Comparison of ENCODE assay signal across 8 mouse cellular contexts in the genomic region with DNA sequence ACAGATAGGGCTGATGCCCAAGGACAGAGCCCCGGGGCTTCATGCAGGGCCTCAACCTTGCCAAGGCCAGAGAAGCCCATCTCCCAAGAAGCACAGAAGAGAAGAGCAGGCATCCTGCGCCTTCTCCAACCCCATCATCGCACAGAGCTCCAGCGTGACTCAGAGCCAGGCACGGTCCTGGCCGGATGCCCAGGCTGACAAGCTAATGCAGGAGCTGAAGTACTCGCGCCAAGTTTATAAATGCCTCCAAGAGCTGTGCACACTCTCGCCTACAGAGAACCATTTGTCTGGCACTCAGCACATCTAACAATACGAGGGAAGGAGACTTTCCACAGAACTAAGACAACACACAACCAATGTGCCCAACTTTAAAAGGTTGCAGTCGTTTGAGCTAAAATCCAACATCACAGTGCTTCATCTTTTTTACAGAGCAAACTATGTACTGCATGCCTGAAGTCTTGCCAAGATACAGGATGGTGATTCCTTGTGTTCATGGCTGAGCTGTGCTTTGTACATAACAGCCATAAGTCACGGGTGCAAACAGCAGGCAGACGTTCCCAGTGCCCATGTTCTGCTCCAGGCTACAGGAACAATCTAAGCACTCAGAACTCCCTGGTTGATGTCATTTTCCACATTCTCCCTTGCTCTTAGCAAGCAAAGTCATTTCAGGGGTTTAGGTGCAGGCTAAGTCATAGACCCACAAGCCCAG. TPM values are rescaled to one million over a fixed set of nuclear protein-coding genes. Genes with fewer than 3 reads are reported as not detected.
DNase-seq lines count a peak whose midpoint lies in the region; TF ChIP-seq lines count a peak whose summit lies in the region.
"Had no signal": no experiment of that assay in that cellular context is flagged by ENCODE, and none has a peak within 500 bp of the region (broad histone marks: within the 10 kb centered on the region; RNA-seq: fewer than 3 reads in every experiment).

No protein-coding gene starts in this region.

- peaks cover 4% of the 10 kb centered on the region for H3K79me2 ChIP-seq in myocyte (ENCODE audit: control insufficient read depth, insufficient read depth)

- no peak overlapping the region for H3ac ChIP-seq in myocyte (ENCODE audit: control insufficient read depth, insufficient read length)

- TF ChIP-seq POLR2A in myocyte (IDR thresholded peaks at IDR 0.05; ENCODE audit: insufficient read length, low read depth), result no peak

- H3K4me2 ChIP-seq in myocyte (ENCODE audit: low read depth), result peak overlapping the region; percentile 25

- peaks cover 8% of the 10 kb centered on the region for H3K36me3 ChIP-seq in myocyte (ENCODE audit: control insufficient read depth, insufficient read depth)

- intact Hi-C loops in left cerebral cortex, postnatal 4 days (cut with DNase I), result no loop called here

- peak; percentile 89 to 90 for DNase-seq in adrenal gland, adult 18-20 months (ENCODE audit: low spot score in 2 of 2)
- peak; percentile 94 to 98 for DNase-seq in cerebellum, postnatal 25 days
- peak; percentile 99 for DNase-seq in heart, adult 11 months
- peak; percentile 88 for DNase-seq in kidney, adult 9 months
- DNase-seq in left cerebral cortex, postnatal 4 days, result peak; percentile 97
- peak; percentile 77 for DNase-seq in urinary bladder, adult 2 months (ENCODE audit: low spot score)

- H3K27me3 ChIP-seq in myocyte (ENCODE audit: control insufficient read depth, insufficient read depth, insufficient read length), result no peaks in the 10 kb centered on the region

- no peak overlapping the region for H3K4me3 ChIP-seq in myocyte
- H3K4me3 ChIP-seq: erythroblast, embryonic 14.5 days had no signal

TF ChIP-seq in myocyte, 11 proteins besides CTCF, POLR2A, EP300 and RAD21:
- peak in 1 of 3 experiments; percentile 21 for TF ChIP-seq MYOD1 (IDR thresholded peaks at IDR 0.05; ENCODE audit: control insufficient read depth in 1 of 3, insufficient read length in 2 of 3, low read depth in 2 of 3)
- no peak for TF ChIP-seq USF1 (IDR thresholded peaks at IDR 0.05; ENCODE audit: low read depth)

RNA-seq across cellular contexts. Expression of a gene that starts 35.1 kb away (rescaled TPM):
- total RNA-seq in adrenal gland, adult 18-20 months (2021), result 10 to 100 TPM; 20.7 to 28.0 TPM
- total RNA-seq in left cerebral cortex, postnatal 4 days (2021), result 10 to 100 TPM; 10.4 to 12.8 TPM
- 21.2 TPM for polyA plus RNA-seq in myocyte (2012; fragmentation: generic; extraction: Trizol)
- 22.2 and 30.7 TPM in 2 replicates for polyA plus RNA-seq in urinary bladder, adult 2 months (2012; rRNA removed)
